Mouse (Mus musculus) natural killer cell, adult 2 months (primary cell): ENCODE measurements at regions not wholly inside any gene's neighbourhood (a gene's known extent, or its start where the extent isn't known, plus 50 kb on each side); places are given as distances from the start of the nearest gene placed in this dataset.

ENCODE experiments used
- DNase-seq, 2 experiments: peaks; one replicate each; pipeline ENCODE4 v3.0.0; 2022; ENCODE audit warnings: low spot score in 2 of 2

- peak in 1 of 2 experiments; percentile 12 for DNase-seq
These were observed 605.4 kb upstream of the Sall1 start for GRCm38 (mm10) chr8:89649207-89649890.

GRCm38 (mm10) chr8:89646946-89647345 lies 603.0 kb upstream of the Sall1 start:
- DNase-seq, result no peak

- peak; percentile 5 to 42 for DNase-seq
These were observed 597.4 kb upstream of the Sall1 start for GRCm38 (mm10) chr8:89641339-89641738.

GRCm38 (mm10) chr8:89634864-89635263 lies 590.9 kb upstream of the Sall1 start:
- DNase-seq, result no peak

- no peak for DNase-seq
These were observed 588.3 kb upstream of the Sall1 start for GRCm38 (mm10) chr8:89632304-89632703.

GRCm38 (mm10) chr8:89630540-89630939 lies 586.6 kb upstream of the Sall1 start:
- peak; percentile 14 to 19 for DNase-seq

GRCm38 (mm10) chr8:89618089-89618488 lies 574.1 kb upstream of the Sall1 start:
- no peak for DNase-seq

GRCm38 (mm10) chr8:89615863-89616558 lies 572.0 kb upstream of the Sall1 start:
- no peak for DNase-seq

- no peak for DNase-seq
These were observed 565.1 kb upstream of the Sall1 start for GRCm38 (mm10) chr8:89609074-89609473.

- no peak for DNase-seq
These were observed 562.0 kb upstream of the Sall1 start for GRCm38 (mm10) chr8:89605905-89606468.

- DNase-seq, result no peak
These were observed 560.5 kb upstream of the Sall1 start for GRCm38 (mm10) chr8:89604461-89604860.

- no peak for DNase-seq
These were observed 552.4 kb upstream of the Sall1 start for GRCm38 (mm10) chr8:89596380-89596779.

- no peak for DNase-seq
These were observed 539.1 kb upstream of the Sall1 start for GRCm38 (mm10) chr8:89583091-89583490.

- no peak for DNase-seq
These were observed 538.6 kb upstream of the Sall1 start for GRCm38 (mm10) chr8:89582566-89582965.

GRCm38 (mm10) chr8:89571816-89572215 lies 527.9 kb upstream of the Sall1 start:
- no peak for DNase-seq

GRCm38 (mm10) chr8:89570639-89571325 lies 526.8 kb upstream of the Sall1 start:
- DNase-seq, result no peak

- no peak for DNase-seq
These were observed 525.4 kb upstream of the Sall1 start for GRCm38 (mm10) chr8:89569406-89569805.

GRCm38 (mm10) chr8:89568641-89569040 lies 524.7 kb upstream of the Sall1 start:
- DNase-seq, result no peak

- no peak for DNase-seq
These were observed 523.0 kb upstream of the Sall1 start for GRCm38 (mm10) chr8:89566986-89567385.

- no peak for DNase-seq
These were observed 522.5 kb upstream of the Sall1 start for GRCm38 (mm10) chr8:89566461-89566860.

- DNase-seq, result no peak
These were observed 521.3 kb upstream of the Sall1 start for GRCm38 (mm10) chr8:89565147-89565826.

- no peak for DNase-seq
These were observed 519.6 kb upstream of the Sall1 start for GRCm38 (mm10) chr8:89563544-89563943.
